Mouse (Mus musculus): ENCODE results near the gene Otog.

DNA sequence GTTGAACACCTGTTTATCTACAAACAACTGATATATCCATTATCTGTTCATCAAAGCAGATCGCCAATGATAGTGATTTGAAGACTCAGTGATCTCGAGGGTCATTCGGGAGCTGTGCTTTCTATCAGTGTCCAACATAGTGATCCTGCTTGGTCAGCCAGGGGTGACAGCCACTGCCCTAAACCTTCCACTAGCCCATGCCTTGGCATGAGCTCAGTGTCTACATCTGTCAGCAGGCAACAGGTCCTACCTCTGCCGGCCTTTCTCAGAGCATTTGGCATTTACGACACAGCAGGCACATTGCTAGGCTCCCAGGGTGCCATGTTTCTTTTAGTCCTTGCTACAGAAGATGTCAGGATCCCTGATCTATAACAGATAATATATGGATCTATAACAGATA lies 99.5 kb downstream of the Otog start:
- TF ChIP-seq POLR2A (IDR thresholded peaks at IDR 0.05; ENCODE audit: insufficient read depth, low read depth, low read length) (no peak), CTCF (IDR thresholded peaks at IDR 0.05) (no peak)
